Mouse (Mus musculus): ENCODE data around the gene Tmem234. TPM values are rescaled to one million over a fixed set of nuclear protein-coding genes. Genes with fewer than 3 reads are reported as not detected.

Gene Tmem234
- polyA plus RNA-seq, 2 experiments = 84.2 to 108 TPM

GRCm38 (mm10) chr4:129661584-129661983 lies 61.1 kb downstream of the Tmem234 start:
- H3K4me2 ChIP-seq (ENCODE audit: low read depth) = no peak overlapping the region
- H3K4me3 ChIP-seq (ENCODE audit: insufficient read depth in 1 of 2, low read depth in 2 of 2, low read length in 2 of 2) = no peak overlapping the region
- no peak overlapping the region for H3K27ac ChIP-seq
- DNase-seq (ENCODE audit: low read depth in 3 of 3, low spot score in 3 of 3) = no peak
- ATAC-seq (ENCODE audit: insufficient read depth) = no peak
- H3K27me3 ChIP-seq (ENCODE audit: control insufficient read depth, insufficient read depth, low read length) = no peaks in the 10 kb centered on the region
- 85% methylated on average over 3 of the region's 3 CpGs for WGBS (ENCODE audit: insufficient replicate concordance)
- peaks cover 24% of the 10 kb centered on the region for H3K36me3 ChIP-seq (replicated peaks; ENCODE audit: control insufficient read depth, insufficient read depth, low read depth)
- TF ChIP-seq EP300 (IDR thresholded peaks at IDR 0.05; ENCODE audit: low read depth) = no peak
- no peak overlapping the region for H3K9ac ChIP-seq (replicated peaks)
- no peaks in the 10 kb centered on the region for H3K9me3 ChIP-seq (ENCODE audit: control insufficient read depth, low read length)
- no peaks in the 10 kb centered on the region for H3K4me1 ChIP-seq (replicated peaks; ENCODE audit: control insufficient read depth in 2 of 2, insufficient read depth in 2 of 2, low read length in 1 of 2)

DNA sequence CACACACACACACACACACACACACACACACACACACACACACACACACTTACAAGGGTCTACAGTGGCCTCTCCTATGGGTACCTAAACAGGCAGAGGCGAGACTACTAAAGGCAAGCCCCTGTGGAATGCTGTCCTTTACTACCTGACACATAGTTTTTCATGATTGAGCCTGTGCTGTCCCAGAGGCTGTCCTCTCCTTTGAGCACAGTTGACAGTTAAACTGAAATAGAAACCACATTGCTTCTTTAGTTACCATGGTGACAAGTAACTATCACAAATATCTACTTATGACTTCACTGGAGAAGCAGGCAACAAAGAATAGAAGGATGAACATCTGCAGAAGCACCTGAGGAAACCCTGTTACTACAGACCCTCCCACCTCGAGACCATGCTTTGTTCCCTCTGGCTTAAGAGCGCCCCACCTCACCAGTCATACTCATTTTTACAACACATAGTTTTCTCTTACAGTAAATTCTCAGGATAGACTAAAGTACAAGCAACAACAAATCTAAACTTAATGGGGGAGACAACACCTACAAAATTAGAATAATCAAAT lies 61.9 kb downstream of the Tmem234 start:
- no peaks in the 10 kb centered on the region for H3K9me3 ChIP-seq (ENCODE audit: control insufficient read depth, low read length)
- H3K27ac ChIP-seq = no peak overlapping the region
- H3K9ac ChIP-seq (replicated peaks) = no peak overlapping the region
- no peaks in the 10 kb centered on the region for H3K27me3 ChIP-seq (ENCODE audit: control insufficient read depth, insufficient read depth, low read length)
- TF ChIP-seq EP300 (IDR thresholded peaks at IDR 0.05; ENCODE audit: low read depth) = no peak
- TF ChIP-seq CTCF (IDR thresholded peaks at IDR 0.05; ENCODE audit: low read depth) = no peak
- WGBS (ENCODE audit: insufficient replicate concordance) = 72% methylated on average over 3 of the region's 3 CpGs
- H3K4me2 ChIP-seq (ENCODE audit: low read depth) = no peak overlapping the region
- no peak for DNase-seq (ENCODE audit: low read depth in 3 of 3, low spot score in 3 of 3)
- H3K36me3 ChIP-seq (replicated peaks; ENCODE audit: control insufficient read depth, insufficient read depth, low read depth) = peaks cover 19% of the 10 kb centered on the region
- no peak overlapping the region for H3K4me3 ChIP-seq (ENCODE audit: insufficient read depth in 1 of 2, low read depth in 2 of 2, low read length in 2 of 2)
- no peak for ATAC-seq (ENCODE audit: insufficient read depth)
- H3K4me1 ChIP-seq (replicated peaks; ENCODE audit: control insufficient read depth in 2 of 2, insufficient read depth in 2 of 2, low read length in 1 of 2) = no peaks in the 10 kb centered on the region

DNA sequence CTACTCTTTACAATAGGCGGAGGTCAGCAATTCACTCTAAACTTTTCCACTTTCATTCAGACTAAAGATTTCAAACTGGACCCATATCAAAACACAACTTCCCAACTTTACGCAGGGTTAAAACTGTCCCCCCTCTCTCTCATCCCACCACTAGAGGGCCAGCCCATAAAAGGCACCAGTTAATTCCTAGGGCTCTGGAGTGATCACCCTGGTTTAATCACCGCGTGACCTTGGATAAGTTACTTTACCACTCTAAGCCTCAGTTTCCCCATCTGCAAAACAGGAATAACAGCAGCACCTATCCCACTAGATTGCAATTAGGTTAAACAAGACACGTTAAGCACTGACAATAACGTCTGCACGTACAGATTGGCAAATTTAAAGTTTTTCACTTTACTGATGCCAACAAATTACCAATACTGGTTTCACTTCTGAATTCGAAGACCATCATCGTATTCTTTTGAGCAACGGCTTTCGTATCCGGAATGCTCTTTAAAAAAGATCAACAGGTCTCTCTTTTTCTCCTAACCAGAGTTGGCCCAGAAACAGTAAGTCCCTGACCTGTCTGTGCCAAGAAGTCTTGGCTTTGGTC lies 71.1 kb downstream of the Tmem234 start:
- peak; percentile 63 for ATAC-seq (ENCODE audit: insufficient read depth)
- Histone ChIP-seq H3K9ac (replicated peaks) (peak overlapping the region; percentile 78), H3K4me1 (replicated peaks; ENCODE audit: control insufficient read depth in 2 of 2, insufficient read depth in 2 of 2, low read length in 1 of 2) (peaks cover 9 to 13% of the 10 kb centered on the region in 2 experiments), H3K36me3 (replicated peaks; ENCODE audit: control insufficient read depth, insufficient read depth, low read depth) (no peaks in the 10 kb centered on the region; the same call in 1 of the 2 replicates), H3K27ac (peak overlapping the region; percentile 45), H3K4me2 (ENCODE audit: low read depth) (peak overlapping the region; percentile 98), H3K4me3 (ENCODE audit: insufficient read depth in 1 of 2, low read depth in 2 of 2, low read length in 2 of 2) (peak overlapping the region; percentile 90), H3K27me3 (ENCODE audit: control insufficient read depth, insufficient read depth, low read length) (no peaks in the 10 kb centered on the region), H3K9me3 (ENCODE audit: control insufficient read depth, low read length) (no peaks in the 10 kb centered on the region)
- DNase-seq (ENCODE audit: low read depth in 3 of 3, low spot score in 3 of 3) = peak; percentile 52 to 67 (median 62)
- TF ChIP-seq CTCF (IDR thresholded peaks at IDR 0.05; ENCODE audit: low read depth) (peak; percentile 87), EP300 (IDR thresholded peaks at IDR 0.05; ENCODE audit: low read depth) (no peak)
- 4% methylated on average over 12 of the region's 12 CpGs for WGBS (ENCODE audit: insufficient replicate concordance)

GRCm38 (mm10) chr4:129672083-129672877 lies 71.8 kb downstream of the Tmem234 start, which contains the start of gene Kpna6:
TSS of gene Kpna6 (minus strand) at chr4:129672767.
- Histone ChIP-seq H3K27ac (peak within 1 kb of the TSS; percentile 45), H3K4me1 (replicated peaks; ENCODE audit: control insufficient read depth in 2 of 2, insufficient read depth in 2 of 2, low read length in 1 of 2) (peaks cover 9 to 13% of the 10 kb centered on the region in 2 experiments), H3K36me3 (replicated peaks; ENCODE audit: control insufficient read depth, insufficient read depth, low read depth) (no peaks in the 10 kb centered on the region; the same call in 1 of the 2 replicates), H3K9me3 (ENCODE audit: control insufficient read depth, low read length) (no peaks in the 10 kb centered on the region), H3K4me2 (ENCODE audit: low read depth) (peak within 1 kb of the TSS; percentile 98), H3K27me3 (ENCODE audit: control insufficient read depth, insufficient read depth, low read length) (no peaks in the 10 kb centered on the region), H3K9ac (replicated peaks) (peak within 1 kb of the TSS; percentile 78), H3K4me3 (ENCODE audit: insufficient read depth in 1 of 2, low read depth in 2 of 2, low read length in 2 of 2) (peak within 1 kb of the TSS; percentile 90)
- under 1% methylated on average over 65 of the region's 65 CpGs for WGBS (ENCODE audit: insufficient replicate concordance)
- ATAC-seq (ENCODE audit: insufficient read depth) (peak; percentile 81), DNase-seq (ENCODE audit: low read depth in 3 of 3, low spot score in 3 of 3) (peak; percentile 70 to 74 (median 73))
- TF ChIP-seq EP300 (IDR thresholded peaks at IDR 0.05; ENCODE audit: low read depth) (no peak), CTCF (IDR thresholded peaks at IDR 0.05; ENCODE audit: low read depth) (peak; percentile 22; the same call in 1 of the 2 replicates)

Data from liver, embryonic 14.5 days (tissue).